Mouse (Mus musculus) lung, postnatal 0 days (tissue): ENCODE measurements at regions not wholly inside any gene's neighbourhood (a gene's known extent, or its start where the extent isn't known, plus 50 kb on each side); places are given as distances from the start of the nearest gene placed in this dataset.

Experiments used
- CTCF ChIP-seq: IDR thresholded peaks from 2 replicates; pipeline ENCODE4 v1.5.1; 2016; ENCODE audit warnings: antibody characterized with exemption, mild to moderate bottlenecking
- EP300 ChIP-seq: IDR thresholded peaks from 2 replicates; pipeline ENCODE4 v1.6.1; 2016; ENCODE audit warnings: antibody characterized with exemption, mild to moderate bottlenecking, control low read depth

GRCm38 (mm10) chr14:89713711-89714110, 1242.5 kb upstream of the Pcdh20 start:
- no peak for TF ChIP-seq CTCF
- no peak for TF ChIP-seq EP300
